Mouse (Mus musculus) cerebellum, adult 8-10 months (tissue): ENCODE measurements around the gene Rfx7.

Source experiments
- DNase-seq: peaks from one replicate; pipeline ENCODE4 v3.0.0; 2022

Gene Rfx7

DNA sequence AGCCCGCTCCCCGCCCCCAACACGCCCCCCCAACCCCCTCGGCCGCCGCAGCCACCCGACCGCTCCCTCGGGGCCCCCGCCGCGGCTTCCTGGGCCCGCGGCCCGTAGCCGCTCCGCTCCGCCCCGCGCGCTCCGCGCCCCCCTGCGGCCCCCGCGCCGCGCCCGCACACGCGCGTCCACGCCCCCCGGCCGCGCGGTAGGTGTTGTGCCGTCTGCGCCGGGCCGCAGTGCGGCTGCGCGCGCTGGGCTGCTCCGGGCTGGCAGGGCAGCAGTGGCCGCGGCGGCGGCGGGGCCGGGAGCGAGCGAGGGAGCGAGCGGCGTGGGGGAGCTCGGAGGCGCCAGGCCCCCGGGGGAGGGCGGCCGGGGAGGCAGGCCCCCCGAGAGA is at the start of gene Rfx7:
TSS of gene Rfx7 (plus strand) at position 245 of the 385 bp plus-strand sequence.
- DNase-seq, result peak; percentile 75

GRCm38 (mm10) chr9:72488523-72488922 is 43.5 kb upstream of the Rfx7 start:
- no peak for DNase-seq

DNA sequence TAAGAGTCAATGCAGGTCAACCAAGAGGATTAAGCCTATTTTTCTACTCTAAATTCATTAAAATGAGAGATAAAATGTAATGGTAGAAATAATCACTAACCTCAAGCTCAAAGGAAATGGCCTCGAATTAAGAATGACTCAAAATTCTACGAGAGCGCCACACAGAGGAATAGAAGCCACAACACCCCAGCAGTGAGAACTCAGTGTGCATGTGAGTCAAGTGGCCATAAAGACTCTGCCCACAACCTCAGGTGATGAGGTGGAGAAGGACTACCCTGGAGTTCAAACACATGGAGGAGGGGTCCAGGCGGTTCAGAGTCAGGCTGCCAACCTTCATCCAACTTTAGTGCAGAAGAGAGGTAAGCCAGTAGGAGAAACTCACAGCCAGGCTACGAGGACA is 42.9 kb upstream of the Rfx7 start:
- no peak for DNase-seq

GRCm38 (mm10) chr9:72491559-72492193 is 40.4 kb upstream of the Rfx7 start:
- peak; percentile 86 for DNase-seq

DNA sequence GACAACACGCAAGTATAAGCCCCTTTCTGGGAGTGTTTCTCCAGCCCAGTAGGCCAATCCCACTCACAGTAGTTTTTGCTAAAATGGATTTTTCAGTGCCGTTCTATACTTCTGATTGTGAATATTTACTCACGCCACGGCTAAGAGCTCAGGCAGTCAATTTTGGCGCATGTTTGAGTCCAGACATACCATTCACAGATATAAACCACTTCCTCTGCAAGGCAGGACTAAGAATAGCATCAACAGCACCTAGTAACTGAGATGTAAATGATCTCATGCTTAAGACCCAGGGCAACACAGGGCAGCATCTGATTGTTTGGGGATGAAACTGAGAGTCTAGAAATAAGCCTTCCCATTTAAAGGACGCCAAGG is 39.9 kb upstream of the Rfx7 start, which contains the start of gene Tex9:
TSS of gene Tex9 (minus strand) at position 19 of the 372 bp plus-strand sequence.
- no peak for DNase-seq

- no peak for DNase-seq
Measured at GRCm38 (mm10) chr9:72493465-72493864, 38.6 kb upstream of the Rfx7 start.

- no peak for DNase-seq
Measured at GRCm38 (mm10) chr9:72493984-72494685, 37.9 kb upstream of the Rfx7 start.

GRCm38 (mm10) chr9:72496691-72497090 is 35.3 kb upstream of the Rfx7 start:
- DNase-seq, result no peak

DNA sequence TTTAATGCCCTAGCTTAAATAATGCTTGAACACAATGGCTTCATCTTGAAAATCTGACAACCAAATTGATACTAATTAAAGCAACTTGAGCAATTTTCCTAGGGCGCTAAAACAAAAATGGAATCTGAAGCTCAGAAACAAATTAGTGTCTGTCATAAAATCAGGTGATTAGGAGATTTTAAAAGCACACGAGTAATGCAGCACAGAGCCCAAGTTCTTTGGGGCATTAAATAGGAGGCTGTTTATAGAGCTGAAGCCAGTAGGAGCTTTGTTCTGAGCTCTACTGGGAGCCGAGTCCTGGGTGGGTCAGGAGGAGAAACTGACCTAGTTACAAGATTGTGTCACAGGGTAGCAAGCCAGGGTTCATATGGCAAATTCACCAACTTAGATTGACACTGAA is 34.9 kb upstream of the Rfx7 start:
- no peak for DNase-seq

DNA sequence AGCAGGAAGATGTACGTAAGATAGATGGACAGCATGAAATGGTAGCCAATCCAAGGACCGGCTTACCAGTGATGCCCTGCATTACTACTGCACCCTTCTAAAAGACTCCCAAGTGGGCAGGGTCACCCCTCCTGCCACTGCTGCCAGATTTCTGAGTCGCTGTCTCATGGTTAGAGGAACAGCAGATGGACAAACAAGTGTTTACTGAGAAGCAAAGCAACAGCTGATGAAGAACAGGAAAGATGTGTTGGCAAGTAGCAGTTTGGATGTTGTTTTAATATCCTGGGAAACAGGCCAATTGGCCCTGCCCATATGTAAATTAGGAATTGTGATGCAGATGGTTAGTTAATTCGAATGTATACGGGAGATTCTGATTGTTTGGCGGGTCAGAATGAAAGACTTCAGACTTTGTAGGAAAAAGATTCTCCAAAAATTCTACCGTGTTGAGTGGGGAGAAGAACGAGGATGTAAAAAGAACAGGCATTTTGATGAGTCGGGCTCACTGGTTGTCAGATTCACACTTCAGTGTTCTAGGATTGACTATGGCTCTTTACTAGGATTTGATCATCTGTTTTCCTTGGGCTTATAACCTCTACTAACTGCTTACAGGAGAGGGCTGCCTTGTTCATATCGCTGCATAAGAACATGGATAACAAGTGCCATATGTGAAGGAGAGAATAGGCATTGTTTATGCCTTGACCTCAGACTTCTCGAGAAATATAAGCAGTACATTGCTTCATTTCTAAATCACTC is 19.6 kb upstream of the Rfx7 start:
- no peak for DNase-seq

GRCm38 (mm10) chr9:72515366-72515765 is 16.7 kb upstream of the Rfx7 start:
- no peak for DNase-seq

DNA sequence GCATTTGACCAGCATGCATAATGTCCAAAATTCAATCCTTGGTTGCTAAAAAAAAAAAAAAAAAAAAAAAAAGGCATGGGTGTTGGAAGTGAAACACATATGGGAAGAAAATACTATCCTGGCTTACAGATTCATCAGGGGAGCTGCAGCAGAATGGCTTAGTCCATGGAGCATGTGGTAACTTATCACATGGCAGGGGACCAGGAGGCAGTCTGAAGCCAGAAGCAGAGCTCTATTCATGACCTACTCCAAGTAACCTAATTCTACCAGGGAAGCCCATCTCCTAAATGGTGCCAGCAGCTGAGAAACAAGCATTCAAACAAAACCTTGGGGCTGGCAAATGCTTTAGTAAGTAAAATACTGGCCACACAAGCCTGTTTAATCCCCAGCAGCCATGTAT is 12.8 kb upstream of the Rfx7 start:
- no peak for DNase-seq

DNA sequence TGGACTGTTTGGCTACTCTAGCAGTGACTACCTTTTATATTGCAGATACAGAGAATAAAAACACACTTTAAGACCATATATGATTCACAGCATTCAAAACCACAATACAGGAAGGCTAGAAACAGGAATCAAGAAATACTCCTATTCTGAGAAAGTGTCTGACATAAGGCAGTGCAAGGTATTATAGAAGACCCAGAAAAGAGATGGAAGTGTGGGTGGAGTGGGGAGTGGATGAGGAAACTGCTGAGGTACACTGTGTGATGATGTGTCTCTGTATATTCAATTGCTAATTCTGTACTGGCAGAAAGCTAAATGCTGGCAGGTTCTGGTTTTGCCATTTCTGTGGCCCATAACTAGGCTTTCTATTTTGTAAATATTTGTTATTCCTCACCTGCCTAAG is 11.2 kb upstream of the Rfx7 start:
- no peak for DNase-seq

DNA sequence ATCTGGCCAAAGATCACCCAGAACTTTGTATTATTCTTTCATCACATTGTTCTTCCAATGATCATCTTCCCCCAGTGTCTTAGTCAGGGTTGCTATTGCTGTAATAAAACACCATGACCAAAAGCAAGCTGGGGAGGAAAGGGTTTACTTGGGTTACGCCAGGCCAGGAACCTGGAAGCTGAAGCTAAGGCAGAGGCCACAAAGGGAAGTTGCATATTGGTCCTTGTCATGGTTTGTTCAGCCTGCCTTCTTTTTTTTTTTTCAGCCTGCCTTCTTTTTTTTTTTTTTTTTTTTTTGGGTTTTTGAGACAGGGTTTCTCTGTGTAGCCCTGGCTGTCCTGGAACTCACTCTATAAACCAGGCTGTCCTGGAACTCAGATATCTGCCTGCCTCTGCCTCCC is 5.9 kb upstream of the Rfx7 start:
- no peak for DNase-seq

GRCm38 (mm10) chr9:72530237-72530636 is 1.8 kb upstream of the Rfx7 start:
- DNase-seq, result peak; percentile 82

DNA sequence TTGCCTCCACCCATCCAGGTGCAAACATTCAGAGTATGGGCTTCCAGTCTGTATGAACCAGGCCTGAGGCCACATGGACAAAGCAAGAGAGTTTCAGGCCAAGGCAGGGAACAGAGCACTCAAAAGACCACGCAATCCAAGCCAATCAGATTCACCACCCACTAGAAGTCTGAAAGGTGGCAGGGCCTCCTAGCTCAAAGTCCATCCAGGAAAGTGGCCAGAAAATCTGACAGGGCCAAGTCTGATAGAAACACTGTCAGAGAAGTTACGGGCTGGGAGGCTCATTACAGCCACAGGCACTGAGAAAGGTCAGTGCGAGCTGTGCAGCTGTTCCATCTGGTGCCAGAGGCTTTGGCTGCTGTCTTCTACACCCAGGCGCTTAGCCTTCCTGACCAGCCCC is 1.2 kb upstream of the Rfx7 start:
- peak; percentile 19 for DNase-seq

DNA sequence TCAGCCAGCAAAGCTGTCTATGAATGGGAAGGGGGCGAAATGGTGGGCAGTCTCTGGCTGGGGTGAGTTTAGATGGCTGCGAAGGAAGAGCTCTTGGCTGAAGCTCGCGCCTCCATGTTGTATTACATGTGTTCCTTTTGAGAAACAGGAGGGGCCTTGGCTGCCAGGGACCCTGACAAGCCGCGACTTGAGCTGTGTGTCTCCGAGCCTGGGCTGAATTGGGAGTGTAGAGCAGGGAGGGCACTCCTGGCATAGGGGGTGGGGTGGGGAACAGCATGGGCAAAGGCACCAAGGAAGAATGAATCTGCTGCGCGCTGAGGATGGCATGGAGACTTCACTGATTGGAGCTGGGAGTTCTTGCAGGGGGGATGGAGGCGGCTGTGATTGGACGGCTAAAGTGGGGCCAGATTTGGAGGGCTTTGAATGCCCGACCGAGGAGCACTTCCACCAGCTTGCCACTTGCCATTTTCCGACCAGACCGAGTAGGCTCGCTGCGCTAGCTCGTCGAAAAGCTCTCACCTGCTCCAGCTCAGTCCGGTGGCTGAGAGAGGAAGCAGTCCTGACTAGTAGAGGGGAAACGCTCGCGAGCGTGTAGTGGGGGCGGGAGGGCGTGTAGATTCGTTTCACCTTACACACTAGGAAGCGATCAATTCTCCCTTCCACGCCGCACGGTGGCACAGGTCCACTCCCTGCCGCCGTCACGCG is 597 bp upstream of the Rfx7 start:
- DNase-seq, result peak; percentile 62

DNA sequence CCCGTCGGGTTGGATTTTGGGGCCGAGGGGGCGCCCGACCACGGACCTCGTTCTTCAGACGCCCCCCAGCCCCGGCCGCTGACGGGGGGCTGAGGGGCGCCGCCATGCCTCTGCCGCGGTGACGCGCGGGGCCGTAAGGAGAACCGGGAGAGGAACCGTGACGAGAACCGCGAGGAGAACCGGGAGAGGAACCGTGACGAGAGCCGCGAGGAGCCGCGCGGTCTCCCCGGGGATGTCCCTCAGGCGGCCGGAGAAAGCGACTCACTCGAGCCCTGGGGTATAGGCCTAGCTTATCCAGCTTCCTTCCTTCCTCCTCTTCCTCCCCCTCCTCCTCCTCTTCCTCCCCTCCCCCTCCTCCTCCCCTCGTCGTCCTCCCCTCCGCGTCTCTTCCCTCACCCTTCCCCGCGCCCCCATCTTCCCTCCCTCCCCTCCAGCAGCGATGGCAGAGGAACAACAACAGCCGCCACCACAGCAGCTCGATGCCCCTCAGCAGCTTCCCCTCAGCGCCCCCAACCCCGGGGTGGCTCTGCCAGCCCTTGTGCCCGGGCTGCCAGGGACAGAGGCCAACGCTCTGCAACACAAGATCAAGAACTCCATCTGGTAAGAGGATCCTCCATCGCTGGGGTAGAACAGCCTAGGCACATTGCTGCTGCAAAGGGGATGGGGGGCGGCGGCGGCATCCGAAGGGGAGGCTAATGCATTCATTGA is 495 bp downstream of the Rfx7 start:
- peak; percentile 51 for DNase-seq

DNA sequence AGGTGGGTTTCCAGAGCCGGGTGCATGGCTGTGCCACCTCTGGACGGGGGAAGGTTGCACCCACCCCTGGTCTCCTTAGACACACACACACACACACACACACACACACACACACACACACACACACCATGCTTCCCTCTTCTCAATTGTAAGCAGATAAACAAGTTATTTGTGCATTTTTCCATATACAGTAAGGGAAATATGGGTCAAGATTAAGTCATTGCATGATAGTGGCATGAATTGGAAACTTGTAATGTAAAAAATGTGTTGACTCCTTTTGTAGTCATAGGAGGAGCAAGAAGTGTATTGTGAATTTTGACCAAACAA is 1.0 kb downstream of the Rfx7 start:
- no peak for DNase-seq

DNA sequence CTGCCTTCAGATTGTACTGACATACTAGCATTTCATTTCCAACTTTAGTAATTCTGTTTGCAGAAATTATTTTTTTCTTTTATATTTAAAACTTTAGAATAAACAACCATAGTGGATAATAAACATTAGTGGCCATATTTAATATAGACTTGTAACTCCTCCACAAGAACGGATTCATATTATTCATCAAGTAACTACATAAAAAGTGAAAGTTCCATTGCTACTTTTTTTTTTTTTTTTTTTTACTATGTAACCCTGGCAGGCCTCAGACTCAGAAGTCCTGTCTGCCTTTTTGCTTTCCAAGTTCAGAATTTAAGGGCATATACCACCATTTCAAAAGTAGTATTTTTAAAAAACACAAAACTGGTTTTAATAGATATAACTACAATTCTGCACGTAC is 2.9 kb downstream of the Rfx7 start:
- no peak for DNase-seq

- no peak for DNase-seq
Measured at GRCm38 (mm10) chr9:72535394-72535793, 3.4 kb downstream of the Rfx7 start.

DNA sequence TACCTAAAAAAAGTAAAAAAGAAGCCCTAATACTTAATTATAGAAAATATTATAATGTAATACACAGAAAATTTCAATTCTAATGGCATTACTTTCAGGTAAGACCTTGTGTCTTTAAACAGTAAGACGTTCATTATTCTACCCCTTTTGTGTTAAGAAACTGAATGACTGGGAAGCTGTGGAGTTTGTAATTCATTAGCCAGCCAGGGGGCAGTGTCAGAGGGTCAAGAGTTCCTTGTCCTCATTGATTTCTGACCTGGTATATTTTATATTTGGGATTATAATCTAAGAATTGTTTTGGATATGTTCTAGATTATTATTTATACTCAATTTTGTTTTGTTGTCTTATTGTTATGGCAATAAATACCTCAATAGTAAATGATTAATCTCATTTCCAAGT is 5.0 kb downstream of the Rfx7 start:
- DNase-seq, result no peak

- no peak for DNase-seq
Measured at GRCm38 (mm10) chr9:72543590-72543989, 11.6 kb downstream of the Rfx7 start.
